Mouse (Mus musculus) C2C12 (cell line): ENCODE data around the gene Pigb.

Source experiments
- CEBPB ChIP-seq: IDR thresholded peaks from one replicate; pipeline ENCODE4 v1.6.1; 2011; ENCODE audit warnings: low read depth, mild to moderate bottlenecking, control low read depth, moderate library complexity
- CTCF ChIP-seq: IDR thresholded peaks from one replicate; pipeline ENCODE4 v1.5.1; 2011; ENCODE audit not compliant: control insufficient read depth, insufficient read depth, insufficient read length
- FOSL1 ChIP-seq: IDR thresholded peaks from one replicate; pipeline ENCODE4 v1.8.0; 2011; ENCODE audit warnings: mild to moderate bottlenecking, low read length; ENCODE audit not compliant: poor library complexity, insufficient read depth, severe bottlenecking
- MAX ChIP-seq: IDR thresholded peaks from one replicate; pipeline ENCODE4 v1.6.1; 2011; ENCODE audit warnings: mild to moderate bottlenecking, control low read depth
- MYOD1 ChIP-seq: IDR thresholded peaks from one replicate; pipeline ENCODE4 v1.6.1; 2011; ENCODE audit warnings: low read depth; ENCODE audit not compliant: control insufficient read depth, insufficient read length
- USF1 ChIP-seq: IDR thresholded peaks from one replicate; pipeline ENCODE4 v1.6.1; 2011; ENCODE audit warnings: low read depth, mild to moderate bottlenecking, control low read depth, moderate library complexity

GRCm38 (mm10) chr9:73083956-73084355 lies 43.8 kb upstream of the Pigb start:
- TF ChIP-seq CTCF, result no peak
- TF ChIP-seq MAX, result no peak
- TF ChIP-seq USF1, result no peak
- no peak for TF ChIP-seq CEBPB
- no peak for TF ChIP-seq MYOD1
- no peak for TF ChIP-seq FOSL1
